Mouse (Mus musculus) MEL (cell line): Measurements from ENCODE around the gene Cldn4. TPM values are rescaled to one million over a fixed set of nuclear protein-coding genes. Genes with fewer than 3 reads are reported as not detected.
A peak's percentile ranks its signal among the peaks of the same experiment; 100 is the strongest.

Source experiments
- DNase-seq: peaks from one replicate; pipeline ENCODE4 v3.0.0; 2011; ENCODE audit warnings: low read depth, low spot score
- H3K27ac ChIP-seq: 2 replicates; pipeline ENCODE4 v1.5.1; 2012; ENCODE audit warnings: low read depth, mild to moderate bottlenecking, control low read depth, low read length, moderate library complexity; ENCODE audit not compliant: control insufficient read depth
- H3K27me3 ChIP-seq, 2 experiments: fragments of 150-350 bp in 1 of 2; sonication (generic) in 1 of 2; 2 replicates each; pipeline ENCODE4 v1.6.1; 2012; ENCODE audit warnings: low read length in 2 of 2, mild to moderate bottlenecking in 2 of 2, improper control_type of control experiment in 1 of 2, moderate library complexity in 1 of 2; ENCODE audit not compliant: insufficient read depth in 2 of 2, control insufficient read depth in 1 of 2
- H3K36me3 ChIP-seq, 2 experiments: 2 replicates each; pipeline ENCODE4 v1.6.1; 2012 to 2014; ENCODE audit warnings: low read length in 2 of 2, improper control_type of control experiment in 1 of 2, inconsistent platforms in 1 of 2, mild to moderate bottlenecking in 1 of 2; ENCODE audit not compliant: insufficient read depth in 2 of 2, control insufficient read depth in 1 of 2
- H3K4me1 ChIP-seq, 2 experiments: fragments of 150-350 bp in 1 of 2; sonication (generic) in 1 of 2; 2 replicates each; pipeline ENCODE4 v1.6.1; 2012; ENCODE audit warnings: low read length in 2 of 2, improper control_type of control experiment in 1 of 2, mild to moderate bottlenecking in 1 of 2; ENCODE audit not compliant: insufficient read depth in 2 of 2, control insufficient read depth in 1 of 2
- H3K4me3 ChIP-seq, 2 experiments: fragments of 150-350 bp in 1 of 2; sonication (generic) in 1 of 2; 2 replicates each; pipeline ENCODE4 v1.5.1; 2012; ENCODE audit warnings: low read depth in 2 of 2, low read length in 2 of 2, mild to moderate bottlenecking in 2 of 2, moderate library complexity in 2 of 2, control low read depth in 1 of 2, improper control_type of control experiment in 1 of 2; ENCODE audit not compliant: control insufficient read depth in 1 of 2, insufficient read depth in 1 of 2
- H3K79me2 ChIP-seq: 2 replicates; pipeline ENCODE4 v1.6.1; 2012; ENCODE audit warnings: mild to moderate bottlenecking, low read length, moderate library complexity; ENCODE audit not compliant: control insufficient read depth, poor library complexity, insufficient read depth
- H3K9ac ChIP-seq: 2 replicates; pipeline ENCODE4 v1.6.1; 2012; ENCODE audit warnings: low read depth, mild to moderate bottlenecking, control low read depth, low read length, moderate library complexity; ENCODE audit not compliant: control insufficient read depth, poor library complexity, severe bottlenecking
- H3K9me3 ChIP-seq: fragments of 150-350 bp; sonication (generic); replicated peaks from 2 replicates; pipeline ENCODE4 v1.6.1; 2012; ENCODE audit warnings: mild to moderate bottlenecking, low read length, improper control_type of control experiment, moderate library complexity; ENCODE audit not compliant: insufficient read depth
- BHLHE40 ChIP-seq: IDR thresholded peaks from 2 replicates; pipeline ENCODE4 v1.6.1; 2012; ENCODE audit warnings: low read depth, mild to moderate bottlenecking, inconsistent platforms, low read length, improper control_type of control experiment, borderline replicate concordance
- CHD1 ChIP-seq: IDR thresholded peaks from 2 replicates; pipeline ENCODE4 v1.6.1; 2012; ENCODE audit warnings: low read depth, mild to moderate bottlenecking, inconsistent platforms, low read length, improper control_type of control experiment
- CTCF ChIP-seq, 3 experiments: IDR thresholded peaks in 2 of 3; conservative IDR thresholded peaks in 1 of 3; 2 replicates each; pipeline ENCODE4 v1.5.1; 2011 to 2012; ENCODE audit warnings: low read length in 3 of 3, low read depth in 2 of 3, mild to moderate bottlenecking in 2 of 3, improper control_type of control experiment in 1 of 3, inconsistent platforms in 1 of 3, mixed read lengths in 1 of 3, moderate library complexity in 1 of 3; ENCODE audit not compliant: control insufficient read depth in 1 of 3, insufficient read depth in 1 of 3, poor library complexity in 1 of 3, severe bottlenecking in 1 of 3
- E2F4 ChIP-seq: IDR thresholded peaks from 2 replicates; pipeline ENCODE4 v1.6.1; 2011; ENCODE audit warnings: low read depth, low read length, improper control_type of control experiment, borderline replicate concordance
- ELF1 ChIP-seq: IDR thresholded peaks from 2 replicates; pipeline ENCODE4 v1.6.1; 2014; ENCODE audit warnings: low read depth, mild to moderate bottlenecking, inconsistent platforms, low read length, improper control_type of control experiment, moderate library complexity
- EP300 ChIP-seq, 2 experiments: IDR thresholded peaks; 2 replicates each; pipeline ENCODE4 v1.6.1; 2011; ENCODE audit warnings: improper control_type of control experiment in 2 of 2, low read length in 2 of 2, low read depth in 1 of 2, mild to moderate bottlenecking in 1 of 2
- ETS1 ChIP-seq: IDR thresholded peaks from 2 replicates; pipeline ENCODE4 v1.6.1; 2012; ENCODE audit warnings: low read depth, mild to moderate bottlenecking, inconsistent platforms, low read length, improper control_type of control experiment, moderate library complexity
- GABPA ChIP-seq: IDR thresholded peaks from 2 replicates; pipeline ENCODE4 v1.6.1; 2012; ENCODE audit warnings: low read depth, mild to moderate bottlenecking, inconsistent platforms, low read length, improper control_type of control experiment, moderate library complexity
- GATA1 ChIP-seq: IDR thresholded peaks from 2 replicates; pipeline ENCODE4 v1.6.1; 2011; ENCODE audit warnings: low read depth, low read length, improper control_type of control experiment
- HCFC1 ChIP-seq: IDR thresholded peaks from 2 replicates; pipeline ENCODE4 v1.6.1; 2012; ENCODE audit warnings: low read depth, mild to moderate bottlenecking, inconsistent platforms, low read length, improper control_type of control experiment, moderate library complexity
- JUND ChIP-seq: IDR thresholded peaks from 2 replicates; pipeline ENCODE4 v1.6.1; 2011; ENCODE audit warnings: low read depth, mild to moderate bottlenecking, improper control_type of control experiment, low read length
- MAX ChIP-seq: IDR thresholded peaks from 2 replicates; pipeline ENCODE4 v1.6.1; 2011; ENCODE audit warnings: low read length, improper control_type of control experiment
- MAZ ChIP-seq: IDR thresholded peaks from 2 replicates; pipeline ENCODE4 v1.6.1; 2012; ENCODE audit warnings: low read depth, mild to moderate bottlenecking, inconsistent platforms, low read length, improper control_type of control experiment
- MXI1 ChIP-seq: IDR thresholded peaks from 2 replicates; pipeline ENCODE4 v1.6.1; 2011; ENCODE audit warnings: mild to moderate bottlenecking, low read depth, low read length, improper control_type of control experiment
- MYB ChIP-seq: IDR thresholded peaks from 2 replicates; pipeline ENCODE4 v1.6.1; 2011; ENCODE audit warnings: mild to moderate bottlenecking, low read depth, low read length, improper control_type of control experiment
- MYC ChIP-seq: IDR thresholded peaks from 2 replicates; pipeline ENCODE4 v1.6.1; 2011; ENCODE audit warnings: low read depth, mild to moderate bottlenecking, low read length, improper control_type of control experiment, moderate library complexity
- NELFE ChIP-seq: IDR thresholded peaks from 2 replicates; pipeline ENCODE4 v1.6.1; 2011; ENCODE audit warnings: low read depth, low read length, improper control_type of control experiment
- POLR2A ChIP-seq, 2 experiments: IDR thresholded peaks; 2 replicates each; pipeline ENCODE4 v1.6.1; 2011 to 2012; ENCODE audit warnings: low read length in 2 of 2, mild to moderate bottlenecking in 2 of 2, control low read depth in 1 of 2, improper control_type of control experiment in 1 of 2, low read depth in 1 of 2, moderate library complexity in 1 of 2; ENCODE audit not compliant: control insufficient read depth in 1 of 2, insufficient read depth in 1 of 2, poor library complexity in 1 of 2
- TAL1 ChIP-seq: IDR thresholded peaks from 2 replicates; pipeline ENCODE4 v1.6.1; 2012; ENCODE audit warnings: mild to moderate bottlenecking, inconsistent platforms, low read length, moderate library complexity, mixed read lengths
- TBP ChIP-seq: IDR thresholded peaks from 2 replicates; pipeline ENCODE4 v1.8.0; 2011; ENCODE audit warnings: low read depth, low read length, improper control_type of control experiment
- TCF12 ChIP-seq: IDR thresholded peaks from 2 replicates; pipeline ENCODE4 v1.6.1; 2014; ENCODE audit warnings: low read depth, mild to moderate bottlenecking, inconsistent platforms, low read length, improper control_type of control experiment, moderate library complexity
- UBTF ChIP-seq: IDR thresholded peaks from 2 replicates; pipeline ENCODE4 v1.6.1; 2012; ENCODE audit warnings: low read depth, mild to moderate bottlenecking, inconsistent platforms, low read length, improper control_type of control experiment, moderate library complexity, borderline replicate concordance; ENCODE audit not compliant: insufficient read depth
- ZKSCAN1 ChIP-seq: IDR thresholded peaks from 2 replicates; pipeline ENCODE4 v1.6.1; 2012; ENCODE audit warnings: low read depth, mild to moderate bottlenecking, inconsistent platforms, low read length, improper control_type of control experiment, moderate library complexity
- ZNF384 ChIP-seq: IDR thresholded peaks from 2 replicates; pipeline ENCODE4 v1.6.1; 2012; ENCODE audit warnings: low read depth, mild to moderate bottlenecking, inconsistent platforms, low read length, improper control_type of control experiment
- polyA plus RNA-seq, 2 experiments: library from polyadenylated mRNA; stranded (reverse) in 1 of 2; unstranded in 1 of 2; fragments of >175 nt in 1 of 2; fragments of >200 nt in 1 of 2; gene quantifications; 2 replicates each; pipeline versions ENCODE4 v1.2.1 to v1.2.4; 2012; ENCODE audit warnings: low replicate concordance in 2 of 2, low read depth in 1 of 2; ENCODE audit not compliant: insufficient read length in 2 of 2, insufficient read depth in 1 of 2, missing spikeins in 1 of 2
- total RNA-seq: library from RNA; depleted of rRNA; stranded (reverse); fragments of 300-350 nt; gene quantifications from 2 replicates; pipeline ENCODE4 v1.2.3, GENCODE M21; 2012

Cldn4 gene
- total and polyA plus RNA-seq, 3 experiments: 0.04 to 0.08 TPM; not detected in 1

- DNase-seq: no peak
Measured at GRCm38 (mm10) chr5:134981149-134981548, 34.4 kb upstream of the Cldn4 start.

GRCm38 (mm10) chr5:134977837-134978236 is 31.1 kb upstream of the Cldn4 start:
- TF ChIP-seq TBP (no peak), POLR2A (IDR thresholded peaks at IDR 0.05; ENCODE audit: control insufficient read depth in 1 of 2, insufficient read depth in 1 of 2, low read depth in 1 of 2, low read length in 2 of 2, poor library complexity in 1 of 2) (no peak), TCF12 (peak; percentile 34; the same call in 1 of the 2 replicates), MXI1 (no peak), EP300 (IDR thresholded peaks at IDR 0.05; ENCODE audit: low read depth in 1 of 2, low read length in 2 of 2) (peak in 1 of 2 experiments; percentile 77; a peak in 2 of 4 replicates), GATA1 (peak; percentile 46; the same call in 1 of the 2 replicates), TAL1 (peak; percentile 27; the same call in 1 of the 2 replicates), ETS1 (no peak), MYB (peak; percentile 63), MYC (0 out of 2 replicates have a peak, but pooled peaks have one; percentile 17), JUND (no peak), CTCF (IDR thresholded peaks at IDR 0.05 in 2 of 3, conservative IDR thresholded peaks at IDR 0.05 in 1 of 3; ENCODE audit: control insufficient read depth in 1 of 3, insufficient read depth in 1 of 3, low read depth in 2 of 3, low read length in 3 of 3, poor library complexity in 1 of 3, severe bottlenecking in 1 of 3) (no peak), MAZ (no peak), UBTF (no peak), MAX (0 out of 2 replicates have a peak, but pooled peaks have one; percentile 19)
- TF ChIP-seq, all 39 proteins: peak for 7
- H3K4me3 ChIP-seq: no peak overlapping the region
- peaks cover 13 to 43% of the 10 kb centered on the region in 2 experiments for H3K4me1 ChIP-seq
- no peak overlapping the region for H3K9ac ChIP-seq
- peak; percentile 47 for DNase-seq
- no peaks in the 10 kb centered on the region for H3K27me3 ChIP-seq
- H3K9me3 ChIP-seq: no peaks in the 10 kb centered on the region
- peak overlapping the region; percentile 18; the same call in 1 of the 2 replicates for H3K27ac ChIP-seq
- peaks cover 0 to 30% of the 10 kb centered on the region in 2 experiments; a peak in 2 of 4 replicates for H3K36me3 ChIP-seq
- H3K79me2 ChIP-seq: 0 out of 2 replicates have a peak, but pooled peaks cover 2% of the 10 kb centered on the region

More at GRCm38 (mm10) chr5:134981149-134981548, 34.4 kb upstream of the Cldn4 start:
- Histone ChIP-seq H3K4me3 (no peak overlapping the region), H3K9me3 (no peaks in the 10 kb centered on the region), H3K79me2 (no peaks in the 10 kb centered on the region), H3K4me1 (peaks cover 6 to 28% of the 10 kb centered on the region in 2 experiments), H3K9ac (no peak overlapping the region), H3K36me3 (peaks cover 0 to 18% of the 10 kb centered on the region in 2 experiments; a peak in 2 of 4 replicates), H3K27me3 (peaks cover 0 to 5% of the 10 kb centered on the region in 2 experiments; a peak in 2 of 4 replicates), H3K27ac (no peak overlapping the region)
- TF ChIP-seq HCFC1: no peak
- no peak for TF ChIP-seq NELFE
- TF ChIP-seq ZNF384: no peak
- TF ChIP-seq MXI1: no peak
- no peak for TF ChIP-seq GABPA
- TF ChIP-seq MYC: no peak
- no peak for TF ChIP-seq TAL1
- TF ChIP-seq EP300 (IDR thresholded peaks at IDR 0.05; ENCODE audit: low read depth in 1 of 2, low read length in 2 of 2): no peak
- no peak for TF ChIP-seq CTCF (IDR thresholded peaks at IDR 0.05 in 2 of 3, conservative IDR thresholded peaks at IDR 0.05 in 1 of 3; ENCODE audit: control insufficient read depth in 1 of 3, insufficient read depth in 1 of 3, low read depth in 2 of 3, low read length in 3 of 3, poor library complexity in 1 of 3, severe bottlenecking in 1 of 3)
- TF ChIP-seq E2F4: no peak
- TF ChIP-seq ELF1: no peak
- no peak for TF ChIP-seq BHLHE40
- no peak for TF ChIP-seq CHD1
- no peak for TF ChIP-seq ZKSCAN1
- no peak for TF ChIP-seq UBTF
